Mouse (Mus musculus) neutrophil, adult 5-6 weeks (primary cell): Measurements from ENCODE around the gene Vps13c. TPM values are rescaled to one million over a fixed set of nuclear protein-coding genes. Genes with fewer than 3 reads are reported as not detected.

Experiments used
- ATAC-seq: fragments of 151-379, 151-347 bp; 2 replicates; pipeline ENCODE4 v1.8.0; 2017; ENCODE audit warnings: mild to moderate bottlenecking, moderate TSS enrichment; ENCODE audit not compliant: insufficient number of reproducible peaks, poor library complexity, low FRiP score, severe bottlenecking; ENCODE audit errors: extremely low read depth
- total RNA-seq: library from RNA; stranded (forward); fragments of 200-1000 nt; gene quantifications from 2 replicates; pipeline ENCODE4 v1.2.3, GENCODE M21; 2017

The Vps13c gene
- 35.1 and 42.7 TPM in 2 replicates for total RNA-seq

- ATAC-seq: peak; percentile 90
These were observed at the start of gene Vps13c for GRCm38 (mm10) chr9:67839981-67840859. Gene Vps13c (plus strand): TSS chr9:67840396.

- no peak for ATAC-seq
These were observed 47.8 kb upstream of the Vps13c start for GRCm38 (mm10) chr9:67792405-67792804.

- ATAC-seq: no peak
These were observed 46.7 kb upstream of the Vps13c start for GRCm38 (mm10) chr9:67793501-67793900.

- no peak for ATAC-seq
These were observed 46.0 kb upstream of the Vps13c start for GRCm38 (mm10) chr9:67794216-67794615.

GRCm38 (mm10) chr9:67794668-67795067, 45.5 kb upstream of the Vps13c start:
- no peak for ATAC-seq

- ATAC-seq: no peak
These were observed 45.0 kb upstream of the Vps13c start for GRCm38 (mm10) chr9:67795205-67795675.

GRCm38 (mm10) chr9:67799078-67799819, 40.9 kb upstream of the Vps13c start:
- ATAC-seq: no peak

GRCm38 (mm10) chr9:67802241-67802640, 38.0 kb upstream of the Vps13c start:
- no peak for ATAC-seq

GRCm38 (mm10) chr9:67807000-67807399, 33.2 kb upstream of the Vps13c start:
- no peak for ATAC-seq

- ATAC-seq: no peak
These were observed 29.7 kb upstream of the Vps13c start for GRCm38 (mm10) chr9:67810527-67810926.

GRCm38 (mm10) chr9:67811116-67811515, 29.1 kb upstream of the Vps13c start:
- ATAC-seq: no peak

GRCm38 (mm10) chr9:67813171-67813570, 27.0 kb upstream of the Vps13c start:
- ATAC-seq: no peak

GRCm38 (mm10) chr9:67813665-67814337, 26.4 kb upstream of the Vps13c start:
- no peak for ATAC-seq

GRCm38 (mm10) chr9:67816172-67816928, 23.8 kb upstream of the Vps13c start:
- ATAC-seq: no peak

- ATAC-seq: no peak
These were observed 22.1 kb upstream of the Vps13c start for GRCm38 (mm10) chr9:67817898-67818667.

GRCm38 (mm10) chr9:67818668-67818950, 21.6 kb upstream of the Vps13c start:
- no peak for ATAC-seq

GRCm38 (mm10) chr9:67823131-67823530, 17.1 kb upstream of the Vps13c start:
- ATAC-seq: no peak

GRCm38 (mm10) chr9:67825527-67825926, 14.7 kb upstream of the Vps13c start:
- ATAC-seq: no peak
